Mouse (Mus musculus) small intestine, adult 2 months (tissue): ENCODE measurements around the gene Slc25a43.

Experiments used
- CTCF ChIP-seq: fragments of 200-500 bp; IDR thresholded peaks from 2 replicates; pipeline ENCODE4 v1.5.1; 2012; ENCODE audit warnings: low read depth, mild to moderate bottlenecking, control low read depth, inconsistent platforms, low read length, moderate library complexity, mixed read lengths; ENCODE audit not compliant: insufficient replicate concordance, insufficient read length; ENCODE audit errors: extremely low read depth
- POLR2A ChIP-seq: fragments of 200-500 bp; IDR thresholded peaks from 2 replicates; pipeline ENCODE4 v1.6.1; 2012; ENCODE audit warnings: low read depth, mild to moderate bottlenecking, control low read depth, inconsistent platforms, low read length, moderate library complexity

GRCm38 (mm10) chrX:36799131-36799879 lies 55.8 kb downstream of the Slc25a43 start:
- no peak for TF ChIP-seq CTCF
- no peak for TF ChIP-seq POLR2A
